Mouse (Mus musculus): ENCODE measurements around the gene Gpx4.

- TF ChIP-seq CTCF (IDR thresholded peaks at IDR 0.05) (no peak), EP300 (IDR thresholded peaks at IDR 0.05) (no peak)
Measured at GRCm38 (mm10) chr10:80017771-80018170, 29.2 kb upstream of the Gpx4 start.

All from lung, postnatal 0 days (tissue).